Mouse (Mus musculus) bone marrow macrophage, adult 2 months (primary cell): ENCODE results near the gene Sgca.

Experiments
- CTCF ChIP-seq: IDR thresholded peaks from 2 replicates; pipeline ENCODE4 v1.5.1; 2012; ENCODE audit warnings: low read depth, mild to moderate bottlenecking, low read length, moderate library complexity
- POLR2A ChIP-seq: IDR thresholded peaks from 2 replicates; pipeline ENCODE4 v1.6.1; 2012; ENCODE audit warnings: mild to moderate bottlenecking, low read depth, low read length, borderline replicate concordance

DNA sequence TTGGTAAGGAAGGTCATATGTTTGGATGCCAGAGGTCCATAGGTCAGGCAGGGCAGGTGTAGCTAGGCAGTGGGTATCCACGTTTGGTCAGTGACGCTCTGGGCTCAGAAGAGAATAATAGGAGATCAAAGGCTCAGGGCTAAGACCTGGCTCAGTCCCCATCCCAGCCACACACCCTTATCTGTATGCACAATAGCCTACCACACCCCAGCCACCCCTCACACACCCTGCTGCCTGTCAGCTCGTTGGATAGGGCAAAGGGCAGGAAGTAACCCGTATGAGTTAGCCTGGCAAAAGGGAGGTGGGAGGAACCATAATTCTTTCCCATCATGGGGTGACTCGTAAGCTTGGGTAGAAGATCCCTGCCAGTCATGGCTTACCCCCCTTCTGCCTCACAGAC is 21.5 kb upstream of the Sgca start:
- TF ChIP-seq CTCF (no peak), POLR2A (no peak)
